Mouse (Mus musculus) ES-E14 (cell line): Measurements from ENCODE around the gene Hspa2.

Experiments used
- CHD2 ChIP-seq: IDR thresholded peaks from 2 replicates; pipeline ENCODE4 v1.6.1; 2014; ENCODE audit warnings: mild to moderate bottlenecking, low read depth, low read length, inconsistent platforms
- HCFC1 ChIP-seq: IDR thresholded peaks from 2 replicates; pipeline ENCODE4 v1.6.1; 2012; ENCODE audit warnings: low read length, inconsistent platforms, borderline replicate concordance; ENCODE audit not compliant: insufficient read depth
- ZC3H11A ChIP-seq: IDR thresholded peaks from 2 replicates; pipeline ENCODE4 v1.6.1; 2012; ENCODE audit warnings: low read depth, mild to moderate bottlenecking, inconsistent platforms, low read length, borderline replicate concordance
- ZNF384 ChIP-seq: IDR thresholded peaks from 2 replicates; pipeline ENCODE4 v1.6.1; 2012; ENCODE audit warnings: low read depth, low read length, inconsistent platforms

DNA sequence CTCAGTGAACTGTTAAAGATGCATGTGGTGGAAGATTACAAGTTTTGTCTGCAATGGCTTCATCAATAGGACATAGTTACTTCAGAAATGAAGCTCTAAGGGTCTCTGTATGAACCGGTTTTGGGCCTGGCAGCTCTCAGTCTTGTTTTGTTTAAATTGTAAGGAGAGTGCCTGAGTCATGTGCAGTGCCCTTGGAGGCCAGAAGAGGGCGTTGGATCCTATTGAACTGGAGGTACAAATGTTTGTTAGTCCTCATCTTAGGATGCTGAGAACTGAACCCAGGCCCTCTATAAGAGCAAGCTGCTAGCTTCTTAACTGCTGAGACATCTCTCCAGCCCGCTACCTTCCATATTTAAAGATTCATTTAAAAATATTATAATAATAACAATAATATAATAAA, 2.3 kb upstream of the Hspa2 start:
- no peak for TF ChIP-seq ZC3H11A
- no peak for TF ChIP-seq CHD2
- no peak for TF ChIP-seq ZNF384
- TF ChIP-seq HCFC1, result no peak
